Mouse (Mus musculus) adrenal gland, adult 8-10 months (tissue): Measurements from ENCODE around the gene Slc25a1. TPM values are rescaled to one million over a fixed set of nuclear protein-coding genes. Genes with fewer than 3 reads are reported as not detected.
A peak's percentile ranks its signal among the peaks of the same experiment; 100 is the strongest.
"Not testable (repeated sequence)": the region's sequence is repeated elsewhere in the genome, so short reads cannot be mapped to it uniquely, and the experiment has no call there.

ENCODE experiments used
- DNase-seq: peaks from one replicate; pipeline ENCODE4 v3.0.0; 2022
- total RNA-seq, 4 experiments: library from RNA; stranded (reverse); gene quantifications; 2 replicates each; pipeline ENCODE4 v1.2.4; 2022

The Slc25a1 gene
- 100 to 1,000 TPM; 184 to 251 (median 197) TPM for total RNA-seq

DNA sequence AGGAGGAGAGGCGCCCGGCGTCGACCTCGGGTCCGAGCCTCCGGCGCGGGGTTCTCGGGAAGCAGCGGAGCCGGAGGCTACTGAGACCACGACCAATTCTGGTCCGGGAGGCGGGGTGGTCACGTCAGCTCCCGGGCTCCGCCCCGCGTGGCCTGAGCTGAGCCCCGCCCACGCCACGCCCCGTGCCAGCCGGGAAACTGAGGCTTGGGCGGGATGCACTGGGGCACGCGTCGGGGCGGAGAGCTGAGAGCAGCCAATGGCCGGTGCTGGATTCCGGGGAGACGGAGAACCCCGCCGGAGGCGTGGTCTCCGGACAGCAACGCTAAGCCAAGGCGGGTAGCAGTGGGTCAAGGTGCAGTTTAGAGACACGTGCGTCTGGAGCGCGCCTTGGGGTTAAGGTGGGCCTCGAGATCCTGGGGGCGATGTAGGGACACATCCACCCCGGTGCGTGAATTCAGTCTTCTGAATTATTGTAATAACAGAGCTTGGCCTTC, at the start of gene Slc25a1:
Gene Slc25a1, minus strand, starts transcription at position 133 of the 494 bp plus-strand sequence.
- peak; percentile 82 for DNase-seq

DNA sequence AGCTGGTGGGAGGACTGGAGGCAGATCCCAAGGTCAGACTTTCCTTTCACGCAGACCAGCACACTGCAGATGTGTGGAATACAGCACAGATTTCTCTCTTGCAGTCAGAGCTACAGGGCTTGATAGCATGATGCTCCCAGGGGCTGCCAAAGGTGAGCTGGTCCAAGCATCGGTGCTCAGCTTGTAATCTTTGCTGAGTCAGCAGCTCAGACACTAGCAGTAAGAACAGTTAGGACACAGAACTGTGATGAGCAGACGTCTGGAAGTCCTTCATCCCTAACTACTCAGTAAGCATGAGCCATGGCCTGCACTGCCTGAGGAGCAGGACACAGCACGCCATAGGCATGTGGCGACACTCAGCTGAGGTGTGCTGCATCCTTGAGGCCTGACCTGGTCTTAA, 43.8 kb upstream of the Slc25a1 start:
- no peak for DNase-seq

DNA sequence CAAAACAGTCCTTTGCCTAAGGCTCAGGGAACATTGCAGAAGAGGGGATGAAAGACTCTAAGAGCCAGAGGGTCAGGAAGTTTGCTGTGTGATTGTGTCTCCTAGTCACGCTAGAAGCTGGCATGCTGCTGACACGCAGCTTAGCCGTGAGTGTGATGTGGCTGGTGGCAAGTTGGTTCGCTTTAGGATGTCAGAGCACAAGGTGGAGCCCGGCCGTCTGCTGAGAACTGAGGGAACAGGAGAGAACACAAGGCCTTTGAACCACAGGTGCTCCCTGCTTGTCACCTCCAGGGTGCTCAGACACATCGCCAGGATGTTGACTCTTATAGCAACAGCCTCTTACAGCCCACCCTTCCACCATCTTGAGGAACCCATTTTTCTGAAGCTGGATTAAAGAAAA, 34.1 kb upstream of the Slc25a1 start:
- no peak for DNase-seq

DNA sequence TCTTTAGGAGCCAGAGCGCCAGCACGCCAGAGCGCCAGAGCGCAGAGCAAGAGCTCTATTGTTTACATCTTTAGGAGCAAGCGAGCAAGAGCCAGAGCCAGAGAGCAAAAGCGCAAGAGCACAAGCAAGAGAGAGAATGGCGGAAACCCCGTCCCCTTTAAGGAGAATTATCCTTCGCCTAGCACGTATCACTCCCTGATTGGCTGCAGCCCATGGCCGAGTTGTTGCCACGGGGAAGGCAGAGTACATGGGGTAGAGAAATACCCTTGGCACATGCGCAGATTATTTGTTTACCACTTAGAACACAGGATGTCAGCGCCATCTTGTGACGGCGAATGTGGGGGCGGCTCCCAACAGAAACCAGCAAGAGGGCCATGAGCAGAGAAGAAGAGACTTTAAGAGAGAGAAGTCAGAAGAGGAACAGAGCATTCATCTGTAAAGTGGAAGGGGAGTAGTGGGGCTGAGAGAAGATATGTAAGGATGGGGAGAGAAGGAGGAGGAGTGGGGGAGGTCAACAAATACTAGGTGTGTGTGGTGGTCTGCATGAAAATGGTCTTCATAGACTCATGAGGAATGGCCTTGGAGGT, 28.1 kb upstream of the Slc25a1 start:
- not testable (repeated sequence) for DNase-seq

DNA sequence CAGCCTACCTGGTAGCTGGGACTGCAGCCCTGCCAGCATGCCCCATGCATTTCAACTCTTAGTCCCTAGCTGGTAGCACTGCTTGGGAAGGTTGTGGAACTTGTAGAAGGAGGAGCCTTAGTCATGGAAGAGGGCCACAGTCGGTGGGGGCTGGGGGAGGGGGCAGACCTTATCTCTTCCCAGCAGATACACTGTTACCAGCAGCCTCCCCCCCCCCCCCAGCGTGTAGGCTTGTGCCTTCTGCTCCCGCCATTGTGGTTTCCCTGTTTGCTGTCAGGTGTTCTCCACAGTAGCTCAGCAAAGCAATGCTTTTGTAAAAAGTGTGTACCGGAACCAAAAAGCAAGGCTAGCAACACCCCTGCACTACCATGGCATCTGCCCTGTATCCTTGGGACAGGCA, 23.6 kb upstream of the Slc25a1 start:
- no peak for DNase-seq

DNA sequence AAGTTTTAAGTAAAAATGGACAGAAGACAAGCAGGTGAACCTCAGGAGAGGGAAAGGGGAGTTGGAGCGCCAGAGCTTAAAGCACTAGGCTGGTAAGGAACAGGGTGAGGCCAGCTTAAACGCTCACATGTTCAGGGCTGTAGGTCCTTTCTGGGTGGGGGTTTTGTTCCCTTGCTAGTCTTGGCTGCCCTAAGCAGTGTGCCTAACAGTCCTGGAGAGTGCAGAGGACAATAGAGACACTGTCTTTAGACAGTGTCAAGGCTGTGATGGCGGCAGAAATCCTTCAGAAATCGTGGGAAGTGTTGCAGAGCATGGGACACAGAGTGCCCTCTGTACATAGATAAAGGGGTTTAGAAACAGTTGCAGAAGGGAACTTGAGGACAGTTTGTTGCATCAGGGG, 22.0 kb upstream of the Slc25a1 start:
- no peak for DNase-seq

DNA sequence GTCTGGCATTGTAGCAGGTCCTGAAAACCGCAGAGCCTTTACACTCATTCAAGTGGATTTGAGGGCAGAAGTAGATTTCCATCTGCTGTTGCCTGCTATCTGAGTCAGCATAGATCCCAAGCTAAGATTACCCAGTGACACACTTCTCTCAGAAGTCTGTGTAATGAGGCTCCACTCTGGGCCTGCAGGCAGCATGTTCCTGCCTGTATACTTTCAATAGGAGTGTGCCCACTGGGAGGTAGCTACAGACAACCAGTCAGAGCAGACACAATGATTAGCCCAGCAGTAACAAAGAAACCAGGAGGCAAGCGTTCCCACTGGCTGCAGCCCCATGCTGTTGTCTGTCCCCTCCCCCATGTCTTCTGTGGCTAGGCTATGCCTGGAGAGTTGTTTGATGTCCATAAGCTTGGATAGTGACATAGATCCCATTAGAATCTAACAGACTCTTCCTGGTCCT, 21.4 kb upstream of the Slc25a1 start:
- no peak for DNase-seq

DNA sequence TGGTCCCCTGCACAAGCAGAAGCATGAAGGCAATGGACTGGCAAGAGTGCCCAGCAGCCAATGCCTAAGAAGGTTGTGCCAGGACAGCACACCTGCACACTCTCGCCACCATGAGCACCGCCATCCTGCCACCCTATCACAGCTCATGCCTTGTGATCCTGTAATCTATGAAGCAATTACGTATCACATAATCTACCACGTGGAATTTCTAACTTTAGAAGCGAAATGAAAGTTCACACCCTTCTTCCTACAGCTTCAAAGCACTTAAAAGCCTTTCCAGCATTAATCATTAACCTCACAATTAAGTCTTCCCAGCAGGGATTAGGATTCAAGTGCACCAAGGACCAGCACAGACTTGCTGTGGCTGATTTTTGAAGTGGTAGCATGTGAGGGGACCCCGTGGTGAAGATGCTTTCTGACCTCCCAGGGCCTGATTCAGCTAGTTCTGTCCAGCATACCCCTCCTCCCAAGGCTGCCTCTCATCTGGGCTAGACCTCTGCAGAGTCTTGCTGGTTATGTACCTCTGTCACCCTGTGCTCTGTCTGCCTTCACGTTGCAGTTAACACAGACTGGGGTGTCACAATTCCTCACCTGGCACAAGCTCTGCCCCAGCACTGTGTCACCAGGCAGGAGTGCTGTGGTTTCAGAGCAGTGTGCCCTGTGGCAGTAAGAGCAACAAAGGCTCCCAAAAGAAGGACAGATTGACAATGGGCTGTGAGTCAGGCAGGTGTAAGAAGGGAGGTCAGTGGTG, 17.2 kb upstream of the Slc25a1 start:
- DNase-seq, result no peak

DNA sequence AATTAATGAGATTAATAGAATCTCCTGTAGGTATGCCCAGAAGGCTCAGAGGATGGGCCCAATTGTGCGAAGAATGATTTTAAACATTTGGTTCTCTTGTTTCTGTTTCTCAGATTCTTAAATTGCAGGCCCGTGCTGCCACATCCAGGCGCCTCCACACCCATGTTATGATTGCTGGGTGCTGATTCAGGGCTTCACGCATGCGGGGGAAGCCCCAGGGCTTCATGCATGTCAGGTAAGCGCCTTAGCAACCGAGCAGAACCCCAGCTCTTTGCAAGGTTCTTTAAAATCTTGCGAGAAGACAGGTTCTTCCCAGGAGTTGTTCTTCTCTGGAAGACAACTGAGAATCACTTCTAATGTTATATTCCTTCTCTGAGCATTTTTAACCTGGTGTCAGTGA, 15.4 kb upstream of the Slc25a1 start:
- DNase-seq, result no peak

DNA sequence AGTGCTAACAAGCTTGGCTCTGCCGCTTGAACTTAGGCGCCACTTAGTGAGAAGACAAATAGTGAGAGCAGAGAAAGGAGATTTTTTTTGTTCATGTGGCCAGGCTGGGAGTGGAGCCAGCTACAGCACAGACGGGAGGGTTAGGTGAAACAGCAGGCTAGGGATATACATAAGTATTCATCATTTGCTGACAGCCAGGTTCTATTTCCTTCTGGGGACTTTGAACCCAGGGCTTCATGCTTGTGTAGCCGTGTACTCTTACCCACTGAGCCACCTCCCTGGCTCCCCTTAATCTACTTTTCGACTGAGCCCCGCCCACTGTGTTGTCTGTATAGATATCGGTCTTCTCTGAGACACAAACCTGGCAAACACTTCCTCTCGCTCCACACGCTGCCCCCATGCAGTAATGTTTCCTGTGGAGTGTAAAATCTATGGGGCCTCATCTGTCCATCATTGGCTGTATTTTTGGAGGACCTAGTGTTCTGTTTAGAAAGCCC, 11.3 kb upstream of the Slc25a1 start:
- DNase-seq, result no peak

DNA sequence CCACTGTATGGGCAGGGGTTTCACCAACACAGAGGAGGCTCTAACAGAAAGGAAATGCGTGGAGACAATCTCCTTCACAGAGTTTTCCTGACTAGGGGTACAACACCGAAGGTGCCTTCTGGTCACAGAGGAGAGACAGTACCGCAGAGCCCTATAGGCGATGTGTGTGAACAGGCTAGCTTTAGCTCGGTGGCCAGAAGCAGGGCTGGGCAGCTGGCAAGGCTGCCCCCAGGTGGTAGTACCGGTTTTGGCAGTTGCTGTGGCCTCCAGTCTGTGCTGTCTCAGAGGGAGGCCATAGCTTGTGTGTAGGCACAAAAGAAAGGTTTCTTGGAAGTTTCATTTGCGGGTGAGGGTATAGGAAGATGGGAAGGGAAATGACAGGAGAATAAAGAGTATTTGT, 10.8 kb upstream of the Slc25a1 start:
- DNase-seq, result no peak

DNA sequence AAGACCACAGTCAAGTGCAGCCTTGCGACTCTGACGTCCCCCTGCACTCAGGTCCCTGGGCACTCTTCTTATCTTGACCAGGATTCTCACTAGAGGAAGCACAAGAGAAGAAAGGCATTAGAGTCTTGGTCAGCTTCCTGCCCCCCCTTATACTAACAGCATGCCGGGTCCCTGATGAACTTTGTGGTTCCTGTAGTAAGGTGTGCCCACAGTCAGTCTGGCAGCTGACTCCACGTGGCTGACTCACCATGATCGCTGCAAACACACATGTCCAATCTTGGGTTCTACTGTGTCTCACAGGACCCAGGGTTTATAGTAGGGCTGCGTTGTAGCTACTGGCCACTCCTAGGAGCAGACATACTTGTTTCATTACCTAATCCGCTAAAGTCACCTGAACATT, 10.2 kb upstream of the Slc25a1 start:
- no peak for DNase-seq

DNA sequence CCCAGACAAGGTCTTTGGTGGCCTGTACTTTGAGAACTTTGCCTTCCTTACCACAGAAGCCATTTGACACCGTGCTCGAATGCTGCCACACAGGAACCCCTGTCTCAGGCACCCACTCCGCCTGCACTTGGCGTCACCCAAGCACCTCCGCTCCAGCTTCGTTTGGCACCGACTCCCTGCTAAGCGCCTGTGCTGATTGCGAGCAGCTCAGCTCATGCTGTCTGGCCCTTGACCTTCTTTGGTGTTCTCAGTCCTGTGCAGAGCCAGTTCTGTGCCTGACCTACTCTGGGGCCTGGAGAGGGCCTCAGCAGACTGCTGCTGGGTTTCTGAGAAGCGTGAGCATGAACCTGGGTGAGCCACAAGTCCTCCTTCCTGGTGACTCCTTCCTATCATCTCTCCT, 8.8 kb upstream of the Slc25a1 start:
- DNase-seq, result no peak

DNA sequence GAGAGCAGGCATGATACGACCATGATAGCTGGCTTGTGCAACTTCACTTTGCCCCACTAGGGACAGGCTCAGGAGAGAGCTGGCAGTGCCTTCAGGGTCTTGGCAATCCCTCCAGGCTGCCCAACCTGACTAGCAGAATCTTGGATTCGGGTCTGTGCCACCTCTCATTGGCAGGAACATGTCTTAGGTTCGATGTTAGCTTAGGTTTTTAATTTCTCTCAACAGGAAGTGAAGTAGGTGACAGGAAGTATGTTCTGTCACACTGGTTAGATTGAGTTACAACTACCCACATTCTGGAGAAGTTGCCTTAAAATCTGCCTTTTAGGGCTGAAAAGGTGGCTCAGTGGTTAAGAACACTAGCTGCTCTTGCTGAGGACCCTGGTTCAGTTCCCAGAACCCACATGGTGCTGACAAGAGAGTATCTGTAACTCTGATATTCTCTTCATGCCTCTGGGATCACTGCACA, 6.5 kb upstream of the Slc25a1 start:
- DNase-seq, result no peak

DNA sequence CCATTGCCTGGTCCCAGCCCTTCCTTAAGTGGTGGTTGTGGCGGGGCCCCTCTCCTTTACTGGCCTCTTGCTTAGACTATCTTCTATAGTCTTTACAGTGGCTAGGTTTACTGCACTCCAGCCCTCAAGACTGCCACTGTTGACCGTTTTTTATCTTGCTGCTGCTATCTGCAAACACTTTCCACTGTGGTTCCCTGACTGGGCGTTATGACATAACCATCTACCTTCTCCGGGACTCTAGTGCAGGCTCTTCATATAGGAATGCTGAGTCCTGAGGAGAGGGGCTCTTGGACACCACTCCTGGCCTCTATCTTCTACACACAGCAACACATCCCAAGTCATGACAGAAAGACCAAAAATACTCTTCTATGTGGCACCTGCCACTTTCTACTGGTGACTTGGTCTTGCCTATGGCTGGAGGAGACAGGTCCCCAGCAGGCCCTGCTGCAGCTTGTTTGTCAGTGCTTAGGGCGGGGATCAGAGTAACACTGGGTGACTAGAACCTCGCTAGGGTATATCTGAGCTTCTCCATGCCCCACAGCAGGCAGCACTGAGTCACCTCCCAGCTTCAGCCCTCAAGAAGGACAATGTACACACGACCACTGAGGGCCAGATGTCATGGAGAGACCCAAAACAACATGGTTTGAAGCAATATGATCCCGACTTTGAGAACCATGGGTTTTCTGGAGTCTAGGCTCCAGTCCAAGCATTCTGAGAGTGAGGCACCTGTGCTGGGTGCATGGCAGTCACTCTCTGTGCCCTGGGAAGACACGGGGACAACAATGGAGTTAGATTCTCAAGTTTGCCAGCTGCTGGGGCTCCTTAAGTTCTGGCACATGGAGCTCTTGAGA, 5.8 kb upstream of the Slc25a1 start:
- no peak for DNase-seq

DNA sequence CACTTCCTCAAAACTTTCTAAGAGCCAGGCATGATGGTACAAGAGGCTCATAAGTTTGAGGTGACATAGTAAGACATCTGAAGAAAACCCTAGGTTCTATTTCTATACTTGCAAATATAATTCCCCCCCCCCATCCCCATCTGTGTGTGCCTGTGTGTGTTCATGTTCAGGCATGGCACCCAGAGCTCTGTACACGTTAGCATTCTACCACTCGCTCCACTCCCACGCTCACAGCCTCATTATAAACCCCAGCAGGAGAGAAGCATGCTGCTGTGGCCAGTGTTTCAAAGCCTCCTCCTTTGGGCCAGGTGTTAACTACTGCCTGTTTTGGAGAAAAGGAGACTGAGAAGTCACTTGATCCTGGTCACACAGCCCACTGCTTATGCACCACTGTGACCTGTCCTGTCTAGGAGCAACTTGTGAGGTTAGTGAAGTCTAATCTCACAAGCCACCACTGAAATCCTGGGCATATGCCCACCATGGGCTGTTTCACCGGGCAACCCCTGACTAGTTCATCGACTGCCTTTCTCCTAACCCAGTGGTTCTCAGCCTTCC, 4.0 kb upstream of the Slc25a1 start:
- DNase-seq, result no peak

DNA sequence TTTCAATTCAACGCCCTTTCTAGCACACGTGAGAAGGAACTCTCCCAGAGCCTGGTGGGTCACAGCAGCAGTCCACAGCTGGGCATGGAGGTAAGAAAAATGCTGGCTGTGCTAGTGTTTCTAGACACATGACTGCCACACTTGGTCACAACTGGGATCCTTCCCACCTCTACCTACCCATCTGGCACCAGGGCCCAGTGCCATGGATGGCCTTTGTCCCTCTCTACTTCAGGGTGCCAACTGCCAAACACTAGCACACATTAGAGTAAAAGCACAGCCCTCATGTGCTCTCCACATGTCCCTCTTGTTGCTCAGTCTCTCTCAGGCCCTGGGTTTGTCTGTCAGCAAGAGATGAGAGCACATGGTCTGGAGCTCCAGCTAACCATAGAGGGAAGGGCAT, 1.6 kb upstream of the Slc25a1 start:
- no peak for DNase-seq

DNA sequence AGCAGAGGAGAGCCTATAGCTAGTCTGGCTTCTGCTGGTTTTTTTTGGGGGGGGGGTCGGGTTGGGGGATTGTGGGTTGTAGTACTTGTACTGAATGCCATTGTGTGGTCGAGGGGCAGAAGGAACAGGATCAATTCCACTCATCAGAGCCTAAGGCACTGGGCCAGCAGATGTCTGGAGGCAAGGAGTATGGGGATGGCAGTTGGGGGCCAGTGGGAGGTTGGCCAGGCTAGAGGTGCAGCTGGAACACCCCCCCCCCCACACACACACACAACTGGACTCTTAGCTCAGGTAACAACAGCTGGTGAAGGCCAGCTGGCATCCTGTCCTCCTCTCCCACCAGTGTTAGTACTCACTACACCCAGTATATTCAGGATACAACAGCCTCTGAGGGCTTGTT, 1.2 kb upstream of the Slc25a1 start:
- no peak for DNase-seq

DNA sequence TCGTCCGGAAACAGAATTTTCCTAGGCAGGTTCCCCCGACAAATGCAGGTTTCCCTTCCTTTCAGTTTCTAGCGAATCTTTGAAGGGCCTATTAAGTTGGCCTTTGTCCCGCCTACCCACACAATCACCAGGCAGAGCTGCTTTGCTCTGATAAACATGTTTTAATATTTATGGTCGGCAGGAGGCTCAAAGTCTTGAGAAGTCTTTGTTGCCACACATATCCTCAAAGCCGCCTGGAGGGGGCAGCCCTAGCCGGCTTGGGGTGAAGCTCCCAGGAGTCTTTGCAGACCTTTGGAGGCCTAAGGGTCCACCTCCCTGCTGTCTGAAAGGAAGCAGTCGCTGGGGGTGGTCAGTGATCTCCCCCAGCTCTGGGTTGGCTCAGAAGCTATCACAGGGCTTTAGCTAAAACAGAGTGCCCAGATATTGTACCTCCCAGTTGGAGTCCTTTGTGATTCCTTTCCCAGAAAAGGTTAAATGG, 647 bp upstream of the Slc25a1 start:
- peak; percentile 70 for DNase-seq

DNA sequence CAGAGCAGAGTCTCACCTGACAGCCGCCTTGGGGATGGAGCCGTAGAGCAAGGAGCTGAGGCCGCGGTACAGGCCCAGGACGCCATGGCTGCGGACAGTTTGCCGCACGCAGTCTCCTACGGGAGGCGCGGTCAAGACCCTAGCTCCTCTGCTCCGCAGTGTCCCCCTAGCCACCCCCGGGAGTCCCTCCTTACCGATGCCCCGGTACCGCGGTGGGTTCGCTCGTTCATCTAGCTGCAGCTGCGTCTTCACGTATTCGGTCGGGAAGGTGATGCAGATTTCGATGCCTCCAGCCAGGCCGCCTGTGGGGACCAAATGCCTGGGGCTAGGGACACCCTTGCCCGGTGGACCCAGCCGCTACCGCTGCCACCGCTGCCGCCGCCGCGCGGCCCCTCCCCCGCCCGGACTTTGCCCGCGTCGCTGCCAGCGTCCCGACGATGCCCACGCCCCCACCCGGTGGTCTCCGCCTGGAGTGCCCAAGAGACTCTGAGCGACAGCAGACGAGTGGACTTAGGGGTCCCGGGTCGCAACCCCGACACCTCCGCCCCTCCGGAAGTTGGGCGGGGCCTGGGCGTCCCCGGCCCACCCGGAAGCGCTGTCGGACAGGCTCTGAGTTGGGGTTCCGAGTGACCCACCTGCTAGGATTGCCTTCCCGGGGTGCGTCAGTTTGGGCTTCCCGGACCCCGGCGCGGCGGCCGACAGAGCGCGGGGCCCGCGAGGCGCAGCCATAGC, 502 bp downstream of the Slc25a1 start:
- DNase-seq, result no peak

DNA sequence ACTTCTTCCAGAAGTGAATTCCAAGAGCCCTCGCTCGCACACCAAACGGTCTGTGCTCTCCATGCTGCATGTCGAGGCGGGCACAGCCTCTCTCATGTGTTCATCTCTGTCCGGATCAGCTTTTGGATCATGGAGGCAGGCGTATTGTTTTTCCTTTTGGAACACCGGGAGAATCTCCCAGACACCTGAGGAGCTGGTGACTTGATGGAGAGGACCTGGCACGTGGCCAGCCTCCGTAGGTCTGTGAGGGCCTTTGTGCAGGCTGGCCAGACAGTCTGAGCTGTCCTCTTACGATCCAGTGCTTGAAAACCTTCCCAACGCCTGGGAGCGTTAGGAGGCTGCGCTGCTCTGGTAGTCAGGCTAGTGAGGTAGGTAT, 5.9 kb downstream of the Slc25a1 start:
- DNase-seq, result no peak
